Mouse (Mus musculus): ENCODE measurements around the gene Nfe2. TPM values are rescaled to one million over a fixed set of nuclear protein-coding genes. Genes with fewer than 3 reads are reported as not detected.

The Nfe2 gene
- total and polyA plus RNA-seq, 3 experiments, result 0.14 TPM; not detected in 2

DNA sequence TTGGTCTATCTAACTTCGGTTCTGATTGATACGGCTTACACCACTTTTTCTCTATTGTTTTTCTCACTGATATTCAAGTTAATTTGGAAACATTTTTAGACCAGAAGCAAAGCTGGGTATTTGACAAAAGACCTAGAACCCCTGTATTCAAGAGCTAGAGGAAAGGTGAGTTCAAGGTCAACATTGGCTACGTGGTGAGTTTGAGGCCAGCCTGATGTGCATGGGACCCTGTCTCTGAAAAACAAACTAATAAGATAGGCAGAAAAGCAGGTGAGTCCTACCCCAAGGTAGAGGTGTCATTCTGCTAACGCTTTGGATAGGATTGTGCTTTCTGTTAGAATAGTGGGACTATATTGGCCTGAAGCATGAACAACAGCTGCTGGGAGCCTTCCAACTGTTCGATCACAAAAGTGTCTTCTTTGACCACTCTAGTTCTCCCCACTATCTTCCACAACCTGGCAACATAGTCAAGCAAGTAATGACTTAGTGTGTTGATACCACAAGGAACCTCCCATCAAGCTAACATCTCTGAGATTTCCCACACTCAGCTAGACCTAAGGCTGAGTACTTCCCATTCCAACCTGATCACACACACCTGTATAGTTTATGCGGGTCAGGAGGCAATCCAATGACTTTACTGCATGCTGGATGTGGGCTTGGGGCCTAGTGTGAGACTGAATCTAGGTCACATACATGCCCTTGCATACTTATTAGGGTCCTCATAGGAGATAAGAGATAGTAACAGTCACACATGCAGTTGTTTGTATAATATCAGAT lies 1.8 kb downstream of the Nfe2 start:
- Histone ChIP-seq H3K4me2 (ENCODE audit: insufficient read depth, low read depth, poor library complexity, severe bottlenecking) (no peak overlapping the region), H3K4me1 (ENCODE audit: control insufficient read depth in 1 of 2, insufficient read depth in 2 of 2) (peaks cover 9 to 18% of the 10 kb centered on the region in 2 experiments), H3K4me3 (replicated peaks in 1 of 3; ENCODE audit: low read depth in 2 of 3, low read length in 2 of 3, poor library complexity in 1 of 3) (no peak overlapping the region), H3K27ac (ENCODE audit: insufficient read depth, low read depth) (no peak overlapping the region), H3K27me3 (replicated peaks) (no peaks in the 10 kb centered on the region), H3K9me3 (replicated peaks; ENCODE audit: low read length) (no peaks in the 10 kb centered on the region), H3K79me2 (replicated peaks; ENCODE audit: control insufficient read depth, extremely low read depth, insufficient read depth, poor library complexity, severe bottlenecking) (no peaks in the 10 kb centered on the region), H3K9ac (ENCODE audit: insufficient read depth, low read depth) (no peak overlapping the region), H3K36me3 (replicated peaks in 1 of 2; ENCODE audit: control insufficient read depth in 1 of 2, insufficient read depth in 1 of 2, low read length in 1 of 2) (peaks cover 0 to 14% of the 10 kb centered on the region in 2 experiments)
- no peak for TF ChIP-seq E2F4 (IDR thresholded peaks at IDR 0.05; ENCODE audit: insufficient replicate concordance, low read depth, low read length)
- TF ChIP-seq GABPA (IDR thresholded peaks at IDR 0.05; ENCODE audit: insufficient replicate concordance, low read depth, low read length), result no peak
- no peak for TF ChIP-seq ELF1 (IDR thresholded peaks at IDR 0.05; ENCODE audit: low read depth, low read length)
- TF ChIP-seq MEF2A (IDR thresholded peaks at IDR 0.05; ENCODE audit: borderline replicate concordance, low read depth, low read length), result no peak
- TF ChIP-seq ETS1 (conservative IDR thresholded peaks at IDR 0.05; ENCODE audit: low read depth, low read length), result no peak
- TF ChIP-seq POLR2A (IDR thresholded peaks at IDR 0.05; ENCODE audit: low read depth, low read length), result no peak
- TF ChIP-seq CHD1 (IDR thresholded peaks at IDR 0.05; ENCODE audit: low read depth, low read length), result no peak
- TF ChIP-seq TBP (conservative IDR thresholded peaks at IDR 0.05; ENCODE audit: low read depth, low read length), result no peak
- TF ChIP-seq TCF12 (IDR thresholded peaks at IDR 0.05; ENCODE audit: low read depth, low read length), result no peak
- TF ChIP-seq KAT2A (IDR thresholded peaks at IDR 0.05; ENCODE audit: insufficient replicate concordance, low read length), result no peak
- in situ Hi-C loops (cut with MboI; ENCODE audit: low pct_ligation_motif_present, low pct_unique_long_range_greater_than_20kb, low sequenced_read_pairs), result no loop called here
- no peak for DNase-seq (ENCODE audit: extremely low read depth)
- dilution Hi-C loops (cut with MboI; ENCODE audit: extremely low pct_ligation_motif_present, extremely low pct_unique_long_range_greater_than_20kb, low sequenced_read_pairs), result no loop called here

DNA sequence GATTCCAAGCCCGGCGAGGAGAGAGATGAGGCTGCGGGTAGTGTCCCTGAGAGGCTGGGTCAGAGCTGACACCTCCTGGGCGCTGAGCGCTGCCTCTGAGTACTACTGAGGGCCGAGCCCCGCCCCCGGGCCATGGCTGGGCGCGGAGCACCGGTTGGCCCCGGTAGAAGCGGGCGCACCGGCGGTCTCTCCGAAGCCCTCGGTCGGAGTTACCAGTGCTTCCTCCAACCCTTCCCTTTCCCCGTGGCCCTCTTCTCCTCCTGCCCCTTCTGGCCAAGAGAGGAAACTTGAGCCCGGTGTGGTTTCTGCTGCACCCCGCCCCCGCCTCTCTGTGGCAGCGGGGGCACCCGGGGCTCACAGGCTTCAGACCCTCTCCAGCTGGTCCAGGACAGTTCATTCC lies 3.0 kb downstream of the Nfe2 start:
- dilution Hi-C loops (cut with MboI; ENCODE audit: extremely low pct_ligation_motif_present, extremely low pct_unique_long_range_greater_than_20kb, low sequenced_read_pairs), result no loop called here
- no peak overlapping the region for H3K4me2 ChIP-seq (ENCODE audit: insufficient read depth, low read depth, poor library complexity, severe bottlenecking)
- no peaks in the 10 kb centered on the region for H3K79me2 ChIP-seq (replicated peaks; ENCODE audit: control insufficient read depth, extremely low read depth, insufficient read depth, poor library complexity, severe bottlenecking)
- H3K36me3 ChIP-seq (replicated peaks in 1 of 2; ENCODE audit: control insufficient read depth in 1 of 2, insufficient read depth in 1 of 2, low read length in 1 of 2), result peaks cover 0 to 25% of the 10 kb centered on the region in 2 experiments
- DNase-seq (ENCODE audit: extremely low read depth), result no peak
- no peak overlapping the region for H3K27ac ChIP-seq (ENCODE audit: insufficient read depth, low read depth)
- in situ Hi-C loops (cut with MboI; ENCODE audit: low pct_ligation_motif_present, low pct_unique_long_range_greater_than_20kb, low sequenced_read_pairs), result no loop called here
- TF ChIP-seq MYC (IDR thresholded peaks at IDR 0.05; ENCODE audit: low read depth, low read length), result no peak
- TF ChIP-seq RAD21 (IDR thresholded peaks at IDR 0.05; ENCODE audit: low read depth, low read length), result no peak
- TF ChIP-seq SMC3 (IDR thresholded peaks at IDR 0.05; ENCODE audit: low read depth, low read length), result no peak
- TF ChIP-seq TBP (conservative IDR thresholded peaks at IDR 0.05; ENCODE audit: low read depth, low read length), result no peak
- TF ChIP-seq UBTF (IDR thresholded peaks at IDR 0.05; ENCODE audit: low read depth, low read length), result no peak
- no peak for TF ChIP-seq JUND (conservative IDR thresholded peaks at IDR 0.05; ENCODE audit: low read depth, low read length)
- no peak for TF ChIP-seq MAX (IDR thresholded peaks at IDR 0.05; ENCODE audit: low read length)
- TF ChIP-seq NELFE (IDR thresholded peaks at IDR 0.05; ENCODE audit: low read depth, low read length), result no peak
- no peak for TF ChIP-seq MAFK (IDR thresholded peaks at IDR 0.05; ENCODE audit: insufficient replicate concordance, low read length)
- no peak for TF ChIP-seq ZC3H11A (IDR thresholded peaks at IDR 0.05; ENCODE audit: low read depth, low read length)
- no peak for TF ChIP-seq MAZ (IDR thresholded peaks at IDR 0.05; ENCODE audit: low read depth, low read length)
- no peak for TF ChIP-seq EP300 (IDR thresholded peaks at IDR 0.05; ENCODE audit: low read length)
- TF ChIP-seq E2F4 (IDR thresholded peaks at IDR 0.05; ENCODE audit: insufficient replicate concordance, low read depth, low read length), result no peak
- TF ChIP-seq CTCF (conservative IDR thresholded peaks at IDR 0.05 in 1 of 2, IDR thresholded peaks at IDR 0.05 in 1 of 2; ENCODE audit: low read depth in 2 of 2, low read length in 2 of 2), result no peak
- no peaks in the 10 kb centered on the region for H3K9me3 ChIP-seq (replicated peaks; ENCODE audit: low read length)
- peaks cover 9 to 18% of the 10 kb centered on the region in 2 experiments for H3K4me1 ChIP-seq (ENCODE audit: control insufficient read depth in 1 of 2, insufficient read depth in 2 of 2)
- H3K9ac ChIP-seq (ENCODE audit: insufficient read depth, low read depth), result no peak overlapping the region
- no peak overlapping the region for H3K4me3 ChIP-seq (replicated peaks in 1 of 3; ENCODE audit: low read depth in 2 of 3, low read length in 2 of 3, poor library complexity in 1 of 3)
- H3K27me3 ChIP-seq (replicated peaks), result no peaks in the 10 kb centered on the region

Measured in CH12.LX (cell line).